Mouse (Mus musculus): Measurements from ENCODE around the gene Olfr1208.

The Olfr1208 gene

GRCm38 (mm10) chr2:88902211-88902610 is at the start of gene Olfr1208:
Gene Olfr1208, minus strand, starts transcription at chr2:88902311.
- no peak for DNase-seq (ENCODE audit: low spot score)

GRCm38 (mm10) chr2:88938011-88938410 is 35.9 kb upstream of the Olfr1208 start, which contains the start of gene Olfr1211:
Gene Olfr1211, minus strand, starts transcription at chr2:88938111.
- no peak for DNase-seq (ENCODE audit: low spot score)

- DNase-seq (ENCODE audit: low spot score), result no peak
These were observed 12.9 kb upstream of the Olfr1208 start, which contains the start of gene Olfr1209 for GRCm38 (mm10) chr2:88915057-88915456. Gene Olfr1209, minus strand, starts transcription at chr2:88915157.

- DNase-seq (ENCODE audit: low spot score), result no peak
These were observed 39.2 kb downstream of the Olfr1208 start, which contains the start of gene Olfr1206 for GRCm38 (mm10) chr2:88862931-88863330. Gene Olfr1206, plus strand, starts transcription at chr2:88863231.

GRCm38 (mm10) chr2:88848992-88849391 is 53.1 kb downstream of the Olfr1208 start, which contains the start of gene Olfr1204:
Gene Olfr1204, plus strand, starts transcription at chr2:88849292.
- no peak for DNase-seq (ENCODE audit: low spot score)
